Mouse (Mus musculus): ENCODE data around the gene St6gal1.

GRCm38 (mm10) chr16:23262131-23262768, 37.7 kb downstream of the St6gal1 start:
- TF ChIP-seq MAFK (IDR thresholded peaks at IDR 0.05; ENCODE audit: insufficient read depth, low read depth, low read length) (no peak), ZNF384 (IDR thresholded peaks at IDR 0.05; ENCODE audit: low read depth, low read length) (no peak), CHD2 (IDR thresholded peaks at IDR 0.05; ENCODE audit: low read depth, low read length) (no peak)
